Mouse (Mus musculus) hindbrain, embryonic 16.5 days (tissue): ENCODE data around the gene Tmcc1. TPM values are rescaled to one million over a fixed set of nuclear protein-coding genes. Genes with fewer than 3 reads are reported as not detected.

ENCODE experiments used
- ATAC-seq: fragments of 200-750 bp; cut with Nextera tagmentation; 2 replicates; pipeline ENCODE4 v1.8.0; 2017; ENCODE audit warnings: moderate TSS enrichment, moderate library complexity
- H3K27ac ChIP-seq: fragments of 300-500 bp; sonication (generic); 2 replicates; pipeline ENCODE4 v1.5.1; 2014; ENCODE audit warnings: low read depth, mild to moderate bottlenecking, control low read depth, low read length, moderate library complexity
- H3K27me3 ChIP-seq: fragments of 300-500 bp; sonication (generic); replicated peaks from 2 replicates; pipeline ENCODE4 v1.6.1; 2014; ENCODE audit warnings: low read length; ENCODE audit not compliant: control insufficient read depth, insufficient read depth
- H3K36me3 ChIP-seq: fragments of 300-500 bp; sonication (generic); 2 replicates; pipeline ENCODE4 v1.6.1; 2014; ENCODE audit warnings: mild to moderate bottlenecking, low read length, moderate library complexity, mixed read lengths; ENCODE audit not compliant: control insufficient read depth, insufficient read depth
- H3K4me1 ChIP-seq: fragments of 300-500 bp; sonication (generic); 2 replicates; pipeline ENCODE4 v1.6.1; 2014; ENCODE audit warnings: low read depth, low read length; ENCODE audit not compliant: control insufficient read depth, insufficient read depth
- H3K4me2 ChIP-seq: fragments of 300-500 bp; sonication (generic); 2 replicates; pipeline ENCODE4 v1.6.1; 2014; ENCODE audit warnings: mild to moderate bottlenecking, low read length, control low read depth, moderate library complexity
- H3K4me3 ChIP-seq: fragments of 300-500 bp; sonication (generic); 2 replicates; pipeline ENCODE4 v1.5.1; 2014; ENCODE audit warnings: mild to moderate bottlenecking, low read length, control low read depth, moderate library complexity
- H3K9ac ChIP-seq: fragments of 300-500 bp; sonication (generic); 2 replicates; pipeline ENCODE4 v1.6.1; 2014; ENCODE audit warnings: low read depth, mild to moderate bottlenecking, control low read depth, low read length, moderate library complexity
- H3K9me3 ChIP-seq: fragments of 300-500 bp; sonication (generic); 2 replicates; pipeline ENCODE4 v1.6.1; 2014; ENCODE audit warnings: mild to moderate bottlenecking, low read length, moderate library complexity; ENCODE audit not compliant: control insufficient read depth
- WGBS: fragments of 180-500 bp; shearing (Covaris S2); extraction: QIAGEN DNeasy Blood & Tissue Kit; methylation state at CpG from one replicate; pipeline ENCODE4 v1.1.7; 2014; 5-methylcytosine and 5-hydroxymethylcytosine counted together
- polyA plus RNA-seq: library from polyadenylated mRNA; unstranded; fragments of >200 nt; fragmentation: Nextera tagmentation; extraction: Ambion mirVana; gene quantifications from 2 replicates; pipeline ENCODE4 v1.2.1, GENCODE M21; 2015

Tmcc1 gene
- polyA plus RNA-seq, 1 experiment from 2014 or later, result 23.4 TPM

- Histone ChIP-seq H3K4me3 (no peak overlapping the region), H3K4me1 (peaks cover 28% of the 10 kb centered on the region), H3K4me2 (0 out of 2 replicates have a peak overlapping the region, but pooled peaks have one; percentile 11), H3K9me3 (no peaks in the 10 kb centered on the region), H3K27ac (no peak overlapping the region), H3K36me3 (no peaks in the 10 kb centered on the region), H3K27me3 (peaks cover 30% of the 10 kb centered on the region), H3K9ac (no peak overlapping the region)
- ATAC-seq, result no peak
- WGBS, result 85% methylated on average over 9 of the region's 9 CpGs
Observed at GRCm38 (mm10) chr6:115990479-115990878, 202.8 kb downstream of the Tmcc1 start.

- H3K4me1 ChIP-seq, result peaks cover 30% of the 10 kb centered on the region
- no peaks in the 10 kb centered on the region for H3K36me3 ChIP-seq
- H3K27ac ChIP-seq, result no peak overlapping the region
- ATAC-seq, result no peak
- H3K9me3 ChIP-seq, result no peaks in the 10 kb centered on the region
- no peak overlapping the region for H3K4me3 ChIP-seq
- H3K9ac ChIP-seq, result no peak overlapping the region
- 85% methylated on average over 3 of the region's 3 CpGs for WGBS
- peaks cover 30% of the 10 kb centered on the region for H3K27me3 ChIP-seq
- H3K4me2 ChIP-seq, result 0 out of 2 replicates have a peak overlapping the region, but pooled peaks have one; percentile 21
Observed at GRCm38 (mm10) chr6:115990056-115990455, 203.2 kb downstream of the Tmcc1 start.

- no peaks in the 10 kb centered on the region for H3K9me3 ChIP-seq
- H3K4me3 ChIP-seq, result no peak overlapping the region
- peaks cover 30% of the 10 kb centered on the region for H3K27me3 ChIP-seq
- no peak overlapping the region for H3K27ac ChIP-seq
- no peak overlapping the region for H3K9ac ChIP-seq
- peaks cover 33% of the 10 kb centered on the region for H3K4me1 ChIP-seq
- WGBS, result 62% methylated on average over 4 of the region's 4 CpGs
- no peak overlapping the region for H3K4me2 ChIP-seq
- no peak for ATAC-seq
- H3K36me3 ChIP-seq, result no peaks in the 10 kb centered on the region
Observed at GRCm38 (mm10) chr6:115989607-115990006, 203.7 kb downstream of the Tmcc1 start.

GRCm38 (mm10) chr6:115989032-115989431 is 204.3 kb downstream of the Tmcc1 start:
- Histone ChIP-seq H3K4me2 (no peak overlapping the region), H3K36me3 (no peaks in the 10 kb centered on the region), H3K9me3 (no peaks in the 10 kb centered on the region), H3K27me3 (peaks cover 26% of the 10 kb centered on the region), H3K27ac (no peak overlapping the region), H3K4me3 (no peak overlapping the region), H3K9ac (no peak overlapping the region), H3K4me1 (peaks cover 29% of the 10 kb centered on the region)
- WGBS, result 72% methylated on average over 5 of the region's 5 CpGs
- ATAC-seq, result no peak

- no peak overlapping the region; the same call in 1 of the 2 replicates for H3K27ac ChIP-seq
- H3K4me2 ChIP-seq, result no peak overlapping the region
- H3K9ac ChIP-seq, result no peak overlapping the region; the same call in none of the 2 replicates
- H3K27me3 ChIP-seq, result peaks cover 9% of the 10 kb centered on the region
- no peak for ATAC-seq
- H3K9me3 ChIP-seq, result no peaks in the 10 kb centered on the region
- no peak overlapping the region for H3K4me3 ChIP-seq
- peaks cover 21% of the 10 kb centered on the region for H3K4me1 ChIP-seq
- no peaks in the 10 kb centered on the region for H3K36me3 ChIP-seq
- WGBS, result 58% methylated on average over 9 of the region's 9 CpGs
Observed at GRCm38 (mm10) chr6:115987096-115987747, 206.1 kb downstream of the Tmcc1 start.

- Histone ChIP-seq H3K9ac (no peak overlapping the region; the same call in 1 of the 2 replicates), H3K27me3 (0 out of 2 replicates have a peak, but pooled peaks cover 4% of the 10 kb centered on the region), H3K27ac (no peak overlapping the region), H3K4me2 (no peak overlapping the region), H3K9me3 (no peaks in the 10 kb centered on the region), H3K36me3 (no peaks in the 10 kb centered on the region), H3K4me1 (peaks cover 21% of the 10 kb centered on the region), H3K4me3 (no peak overlapping the region)
- ATAC-seq, result no peak
- WGBS, result 48% methylated on average over 12 of the region's 12 CpGs
Observed at GRCm38 (mm10) chr6:115986472-115987095, 206.7 kb downstream of the Tmcc1 start.

GRCm38 (mm10) chr6:115985622-115986021 is 207.7 kb downstream of the Tmcc1 start:
- 65% methylated on average over 9 of the region's 9 CpGs for WGBS
- no peak for ATAC-seq
- no peaks in the 10 kb centered on the region for H3K9me3 ChIP-seq
- H3K4me3 ChIP-seq, result no peak overlapping the region
- 0 out of 2 replicates have a peak, but pooled peaks cover 2% of the 10 kb centered on the region for H3K27me3 ChIP-seq
- no peaks in the 10 kb centered on the region for H3K36me3 ChIP-seq
- peaks cover 21% of the 10 kb centered on the region for H3K4me1 ChIP-seq
- H3K9ac ChIP-seq, result no peak overlapping the region
- no peak overlapping the region for H3K4me2 ChIP-seq
- no peak overlapping the region for H3K27ac ChIP-seq

- Histone ChIP-seq H3K36me3 (no peaks in the 10 kb centered on the region), H3K9me3 (no peaks in the 10 kb centered on the region), H3K27ac (no peak overlapping the region), H3K4me2 (no peak overlapping the region), H3K9ac (no peak overlapping the region), H3K4me1 (peaks cover 21% of the 10 kb centered on the region), H3K4me3 (no peak overlapping the region), H3K27me3 (0 out of 2 replicates have a peak, but pooled peaks cover 2% of the 10 kb centered on the region)
- ATAC-seq, result no peak
- 59% methylated on average over 7 of the region's 7 CpGs for WGBS
Observed at GRCm38 (mm10) chr6:115984580-115984979, 208.7 kb downstream of the Tmcc1 start.

- H3K27ac ChIP-seq, result no peak overlapping the region
- no peaks in the 10 kb centered on the region for H3K36me3 ChIP-seq
- no peaks in the 10 kb centered on the region for H3K27me3 ChIP-seq
- peaks cover 21% of the 10 kb centered on the region for H3K4me1 ChIP-seq
- H3K4me3 ChIP-seq, result no peak overlapping the region
- no peak overlapping the region for H3K4me2 ChIP-seq
- no peak overlapping the region for H3K9ac ChIP-seq
- no peak for ATAC-seq
- H3K9me3 ChIP-seq, result no peaks in the 10 kb centered on the region
- 55% methylated on average over 12 of the region's 12 CpGs for WGBS
Observed at GRCm38 (mm10) chr6:115983306-115984038, 209.8 kb downstream of the Tmcc1 start.
